ENCODE assay signal across 9 mouse cellular contexts in genomic region chr12:82189715-82190581, GRCm38 (mm10). TPM values are rescaled to one million over a fixed set of nuclear protein-coding genes. Genes with fewer than 3 reads are reported as not detected.
A peak's percentile ranks its signal among the peaks of the same experiment; 100 is the strongest.
DNase-seq lines count a peak whose midpoint lies in the region; ATAC-seq lines count a peak whose summit lies in the region.
"Had no signal": no experiment of that assay in that cellular context is flagged by ENCODE, and none has a peak within 500 bp of the region (broad histone marks: within the 10 kb centered on the region; RNA-seq: fewer than 3 reads in every experiment).

No protein-coding gene starts in this region.

- ATAC-seq in lung, embryonic 16.5 days (ENCODE audit: low read depth): no peak
- peak; percentile 66 for ATAC-seq in granulocyte monocyte progenitor cell, adult 5-6 weeks (replicated peaks; ENCODE audit: poor library complexity, severe bottlenecking)
- peak; percentile 70 for ATAC-seq in megakaryocyte, adult 5-6 weeks (ENCODE audit: poor library complexity, severe bottlenecking)

- no peak overlapping the region for H3K9ac ChIP-seq in lung, embryonic 16.5 days (ENCODE audit: low read length)
- H3K9ac ChIP-seq: neural tube, embryonic 13.5 days had no signal

- no peaks in the 10 kb centered on the region for H3K9me3 ChIP-seq in lung, embryonic 16.5 days (ENCODE audit: control insufficient read depth, low read length)
- H3K9me3 ChIP-seq: neural tube, embryonic 13.5 days had no signal

- H3K27me3 ChIP-seq in lung, embryonic 16.5 days (ENCODE audit: control insufficient read depth, insufficient read depth, low read depth, low read length): no peaks in the 10 kb centered on the region
- H3K27me3 ChIP-seq: neural tube, embryonic 13.5 days had no signal

- DNase-seq in lung, postnatal 25 days (ENCODE audit: low spot score): no peak
- peak; percentile 42 for DNase-seq in thymus, postnatal 4 days
- DNase-seq in adrenal gland, adult 2 months: no peak
- no peak for DNase-seq in gastrocnemius, postnatal 4 days (ENCODE audit: low spot score in 2 of 2)
- no peak for DNase-seq in heart, postnatal 10 days

- no peak overlapping the region for H3K4me3 ChIP-seq in lung, embryonic 16.5 days (ENCODE audit: low read length)
- H3K4me3 ChIP-seq: neural tube, embryonic 13.5 days had no signal

- 55% methylated on average over 16 of the region's 16 CpGs for WGBS in lung, embryonic 16.5 days

- H3K27ac ChIP-seq in lung, embryonic 16.5 days (ENCODE audit: low read length): peak overlapping the region; percentile 60
- H3K27ac ChIP-seq: neural tube, embryonic 13.5 days had no signal

- intact Hi-C loops in heart, postnatal 10 days (cut with DNase I): loop anchor here (5.0 kb wide), 1 partner anchor 32 kb away; no protein-coding TSS in a partner anchor

- peaks cover 61% of the 10 kb centered on the region for H3K4me1 ChIP-seq in lung, embryonic 16.5 days (replicated peaks; ENCODE audit: control insufficient read depth, insufficient read depth, low read length)

- H3K4me2 ChIP-seq in lung, embryonic 16.5 days (ENCODE audit: low read depth, low read length): peak overlapping the region; percentile 2; the same call in 1 of the 2 replicates
- H3K4me2 ChIP-seq: neural tube, embryonic 13.5 days had no signal

- no peaks in the 10 kb centered on the region for H3K36me3 ChIP-seq in lung, embryonic 16.5 days (ENCODE audit: control insufficient read depth, insufficient read depth, low read length)
- H3K36me3 ChIP-seq: neural tube, embryonic 13.5 days had no signal

RNA-seq across cellular contexts. Expression of gene Sipa1l1, which starts 20.8 kb away (rescaled TPM):
- 25.9 and 26.2 TPM in 2 replicates for polyA plus RNA-seq in lung, embryonic 16.5 days (2015; fragmentation: Nextera tagmentation; extraction: Ambion mirVana)
- total RNA-seq in granulocyte monocyte progenitor cell, adult 5-6 weeks (2014; fragmentation: Nextera tagmentation): 37.1 and 43.1 TPM in 2 replicates
- 26.6 and 30.9 TPM in 2 replicates for total RNA-seq in granulocyte monocyte progenitor cell, adult 5-6 weeks (2017)
- 7.0 and 7.8 TPM in 2 replicates for total RNA-seq in megakaryocyte, adult 5-6 weeks (2015)
- 8.1 and 8.9 TPM in 2 replicates for total RNA-seq in megakaryocyte, adult 5-6 weeks (2017)
- 10 to 100 TPM; 25.1 to 29.7 TPM for total RNA-seq in adrenal gland, adult 2 months (2021)
- polyA plus RNA-seq in adrenal gland, adult 2 months (2012; rRNA removed): 9.1 and 9.7 TPM in 2 replicates
- total RNA-seq in gastrocnemius, postnatal 4 days (2021): 10 to 100 TPM; 26.8 to 32.9 TPM
- total RNA-seq in heart, postnatal 10 days (2021): 10 to 100 TPM; 19.4 to 19.9 TPM
